Mouse (Mus musculus) bone marrow, adult 2 months (tissue): ENCODE results near the gene Vma21.

Experiments used
- CTCF ChIP-seq: fragments of 200-500 bp; IDR thresholded peaks from 2 replicates; pipeline ENCODE4 v1.5.1; 2011; ENCODE audit warnings: low read length, control low read depth; ENCODE audit not compliant: control insufficient read depth, insufficient read depth
- POLR2A ChIP-seq: fragments of 200-500 bp; IDR thresholded peaks from 2 replicates; pipeline ENCODE4 v1.6.1; 2011; ENCODE audit warnings: low read depth, mild to moderate bottlenecking, control low read depth, low read length, borderline replicate concordance; ENCODE audit not compliant: control insufficient read depth

GRCm38 (mm10) chrX:71853798-71854197, 38.1 kb downstream of the Vma21 start:
- TF ChIP-seq CTCF (no peak), POLR2A (no peak)
